Mouse (Mus musculus): ENCODE measurements around the gene Sh3kbp1.

- TF ChIP-seq POLR2A (IDR thresholded peaks at IDR 0.05; ENCODE audit: low read depth, low read length) (no peak), CTCF (IDR thresholded peaks at IDR 0.05; ENCODE audit: extremely low read depth, insufficient read depth, insufficient read length, insufficient replicate concordance) (no peak)
These were observed 141.9 kb downstream of the Sh3kbp1 start for GRCm38 (mm10) chrX:159769005-159769404.

Measured in spleen, adult 2 months (tissue).